Mouse (Mus musculus): ENCODE data around the gene Ubap1l. TPM values are rescaled to one million over a fixed set of nuclear protein-coding genes. Genes with fewer than 3 reads are reported as not detected.

Ubap1l gene
- polyA plus RNA-seq, 1 experiment from 2014 or later, result 0.37 TPM

DNA sequence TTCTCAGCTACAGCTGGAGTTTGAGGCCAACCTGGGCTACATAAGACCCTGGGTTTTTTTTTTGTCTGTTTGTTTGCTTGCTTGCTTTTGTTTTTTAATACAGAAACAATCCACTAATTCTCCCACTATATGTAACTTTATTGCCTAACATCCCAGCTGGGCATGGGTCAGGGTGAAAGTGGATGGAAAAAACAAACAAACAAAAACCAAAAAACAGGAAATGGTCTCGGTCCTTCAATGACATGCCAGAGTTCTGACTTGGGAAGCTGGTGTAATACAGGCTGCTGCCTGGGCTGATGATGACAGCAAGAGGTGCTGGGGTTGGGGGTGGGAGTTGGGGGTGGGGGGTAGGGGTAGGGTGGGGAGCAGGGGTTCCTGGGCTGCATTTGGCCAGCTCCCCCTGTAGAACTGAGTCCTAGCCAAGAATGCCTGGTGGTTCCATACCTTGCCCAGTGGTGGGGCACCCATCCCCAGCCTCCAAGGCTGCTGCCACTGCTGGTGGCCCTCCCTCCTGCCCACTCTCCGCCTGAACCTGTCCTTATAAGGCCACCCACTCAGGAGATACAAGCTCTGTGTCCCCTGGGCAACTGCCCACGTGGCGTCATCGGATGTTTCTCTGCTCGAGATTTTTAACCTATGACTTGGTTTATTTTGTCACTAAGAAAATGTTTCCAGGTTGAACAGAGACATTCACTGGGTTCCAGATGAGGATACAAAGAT lies 21.4 kb downstream of the Ubap1l start:
- Histone ChIP-seq H3K4me1 (ENCODE audit: control insufficient read depth, insufficient read depth, low read length) (no peaks in the 10 kb centered on the region), H3K4me3 (ENCODE audit: low read depth, low read length) (no peak overlapping the region), H3K4me2 (ENCODE audit: low read depth) (no peak overlapping the region), H3K27ac (ENCODE audit: low read depth, low read length) (no peak overlapping the region), H3K9me3 (ENCODE audit: control insufficient read depth, low read length) (no peaks in the 10 kb centered on the region), H3K27me3 (ENCODE audit: control insufficient read depth, insufficient read depth, low read length) (no peaks in the 10 kb centered on the region), H3K36me3 (ENCODE audit: control insufficient read depth, insufficient read depth, low read length) (no peaks in the 10 kb centered on the region), H3K9ac (ENCODE audit: low read length) (no peak overlapping the region)
- no peak for ATAC-seq (ENCODE audit: insufficient read depth, low FRiP score, low TSS enrichment)
- DNase-seq (ENCODE audit: low spot score), result no peak
- WGBS, result 86% methylated on average over 6 of the region's 6 CpGs

DNA sequence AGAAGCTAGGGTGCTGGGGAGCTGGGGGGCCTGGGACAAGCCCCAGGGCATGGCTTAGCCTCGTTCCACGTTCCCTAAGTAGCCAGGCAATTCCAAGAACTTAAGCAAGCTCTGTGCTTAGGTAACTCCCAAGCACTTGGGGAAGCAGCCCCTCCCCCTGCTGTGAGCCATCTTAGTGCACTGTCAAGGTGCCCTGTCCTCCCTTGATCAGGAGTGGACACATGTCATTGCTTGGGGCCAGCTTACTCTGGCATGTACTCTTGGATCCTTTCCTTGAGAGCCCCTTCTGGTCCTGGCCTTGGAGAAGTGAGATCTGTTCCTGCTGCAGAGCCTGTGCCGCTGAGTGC lies 21.9 kb downstream of the Ubap1l start:
- Histone ChIP-seq H3K27ac (ENCODE audit: low read depth, low read length) (no peak overlapping the region), H3K27me3 (ENCODE audit: control insufficient read depth, insufficient read depth, low read length) (no peaks in the 10 kb centered on the region), H3K4me1 (ENCODE audit: control insufficient read depth, insufficient read depth, low read length) (no peaks in the 10 kb centered on the region), H3K9ac (ENCODE audit: low read length) (no peak overlapping the region), H3K36me3 (ENCODE audit: control insufficient read depth, insufficient read depth, low read length) (no peaks in the 10 kb centered on the region), H3K4me3 (ENCODE audit: low read depth, low read length) (no peak overlapping the region), H3K4me2 (ENCODE audit: low read depth) (no peak overlapping the region), H3K9me3 (ENCODE audit: control insufficient read depth, low read length) (no peaks in the 10 kb centered on the region)
- 59% methylated on average over 3 of the region's 3 CpGs for WGBS
- DNase-seq (ENCODE audit: low spot score) (no peak), ATAC-seq (ENCODE audit: insufficient read depth, low FRiP score, low TSS enrichment) (no peak)

DNA sequence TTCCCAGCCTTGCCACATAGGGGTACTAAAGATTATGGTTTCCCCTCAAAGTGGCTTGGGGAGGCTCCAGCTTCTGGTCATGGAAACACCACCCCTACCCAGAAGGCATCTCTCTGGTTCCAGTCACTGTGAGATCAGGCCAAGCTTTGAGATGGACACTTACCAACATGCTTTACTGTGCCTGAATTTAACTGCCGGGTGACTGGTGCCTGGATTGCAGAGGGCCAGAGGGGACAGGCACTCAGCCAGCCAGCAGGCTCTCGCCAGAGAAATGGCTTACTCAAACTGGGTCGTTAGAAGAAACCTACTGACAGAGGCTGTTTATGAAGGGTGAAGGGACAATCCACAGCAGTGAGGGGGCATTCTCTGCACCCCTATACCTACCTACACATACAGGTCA lies 23.4 kb downstream of the Ubap1l start:
- no peak overlapping the region for H3K9ac ChIP-seq (ENCODE audit: low read length)
- no peaks in the 10 kb centered on the region for H3K9me3 ChIP-seq (ENCODE audit: control insufficient read depth, low read length)
- no peak overlapping the region for H3K4me3 ChIP-seq (ENCODE audit: low read depth, low read length)
- ATAC-seq (ENCODE audit: insufficient read depth, low FRiP score, low TSS enrichment), result no peak
- no peak for DNase-seq (ENCODE audit: low spot score)
- 55% methylated on average over 3 of the region's 3 CpGs for WGBS
- H3K4me1 ChIP-seq (ENCODE audit: control insufficient read depth, insufficient read depth, low read length), result no peaks in the 10 kb centered on the region
- no peak overlapping the region for H3K27ac ChIP-seq (ENCODE audit: low read depth, low read length)
- no peaks in the 10 kb centered on the region for H3K36me3 ChIP-seq (ENCODE audit: control insufficient read depth, insufficient read depth, low read length)
- no peak overlapping the region for H3K4me2 ChIP-seq (ENCODE audit: low read depth)
- no peaks in the 10 kb centered on the region for H3K27me3 ChIP-seq (ENCODE audit: control insufficient read depth, insufficient read depth, low read length)

DNA sequence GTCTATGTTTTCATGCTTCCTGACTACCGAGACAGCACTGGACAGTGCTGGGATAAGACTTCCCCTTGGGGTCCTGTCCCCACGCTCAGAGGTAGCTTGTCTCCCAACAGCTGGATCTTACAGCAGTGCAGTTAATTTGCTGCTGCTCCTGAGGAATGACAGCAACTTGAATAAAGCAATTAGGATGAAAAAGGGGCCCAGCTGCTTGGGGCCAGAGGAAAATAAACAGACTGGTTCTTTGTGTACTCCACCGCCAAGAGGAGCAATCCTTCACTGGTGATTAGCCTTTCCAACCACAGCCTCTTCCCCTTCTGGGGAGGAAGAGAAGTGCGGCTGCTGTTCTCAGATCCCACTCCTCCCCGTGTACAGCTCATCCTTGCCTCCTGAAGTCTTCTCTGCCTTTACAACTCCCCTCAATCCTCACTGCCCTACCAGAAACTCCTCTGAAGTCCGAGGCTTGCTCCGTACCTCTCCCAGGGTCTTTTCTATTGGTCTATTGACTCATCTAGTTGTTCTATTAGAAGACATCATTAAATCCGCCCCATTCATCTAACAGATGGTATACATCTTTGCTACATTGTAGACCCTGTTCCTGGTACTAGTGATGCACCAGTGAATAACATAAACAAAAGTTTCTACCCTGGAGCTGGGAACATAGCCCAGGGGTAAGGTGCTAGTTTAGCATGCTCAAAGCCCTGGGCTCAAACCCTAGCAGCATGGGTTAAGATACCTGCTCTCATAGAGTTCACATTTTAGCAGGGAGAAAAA lies 25.7 kb downstream of the Ubap1l start:
- ATAC-seq (ENCODE audit: insufficient read depth, low FRiP score, low TSS enrichment) (no peak), DNase-seq (ENCODE audit: low spot score) (peak; percentile 32)
- Histone ChIP-seq H3K4me2 (ENCODE audit: low read depth) (no peak overlapping the region), H3K9me3 (ENCODE audit: control insufficient read depth, low read length) (no peaks in the 10 kb centered on the region), H3K27me3 (ENCODE audit: control insufficient read depth, insufficient read depth, low read length) (peaks cover 17% of the 10 kb centered on the region), H3K36me3 (ENCODE audit: control insufficient read depth, insufficient read depth, low read length) (no peaks in the 10 kb centered on the region), H3K4me1 (ENCODE audit: control insufficient read depth, insufficient read depth, low read length) (0 out of 2 replicates have a peak, but pooled peaks cover 4% of the 10 kb centered on the region), H3K4me3 (ENCODE audit: low read depth, low read length) (no peak overlapping the region), H3K27ac (ENCODE audit: low read depth, low read length) (no peak overlapping the region), H3K9ac (ENCODE audit: low read length) (no peak overlapping the region)
- 17% methylated on average over 8 of the region's 8 CpGs for WGBS

DNA sequence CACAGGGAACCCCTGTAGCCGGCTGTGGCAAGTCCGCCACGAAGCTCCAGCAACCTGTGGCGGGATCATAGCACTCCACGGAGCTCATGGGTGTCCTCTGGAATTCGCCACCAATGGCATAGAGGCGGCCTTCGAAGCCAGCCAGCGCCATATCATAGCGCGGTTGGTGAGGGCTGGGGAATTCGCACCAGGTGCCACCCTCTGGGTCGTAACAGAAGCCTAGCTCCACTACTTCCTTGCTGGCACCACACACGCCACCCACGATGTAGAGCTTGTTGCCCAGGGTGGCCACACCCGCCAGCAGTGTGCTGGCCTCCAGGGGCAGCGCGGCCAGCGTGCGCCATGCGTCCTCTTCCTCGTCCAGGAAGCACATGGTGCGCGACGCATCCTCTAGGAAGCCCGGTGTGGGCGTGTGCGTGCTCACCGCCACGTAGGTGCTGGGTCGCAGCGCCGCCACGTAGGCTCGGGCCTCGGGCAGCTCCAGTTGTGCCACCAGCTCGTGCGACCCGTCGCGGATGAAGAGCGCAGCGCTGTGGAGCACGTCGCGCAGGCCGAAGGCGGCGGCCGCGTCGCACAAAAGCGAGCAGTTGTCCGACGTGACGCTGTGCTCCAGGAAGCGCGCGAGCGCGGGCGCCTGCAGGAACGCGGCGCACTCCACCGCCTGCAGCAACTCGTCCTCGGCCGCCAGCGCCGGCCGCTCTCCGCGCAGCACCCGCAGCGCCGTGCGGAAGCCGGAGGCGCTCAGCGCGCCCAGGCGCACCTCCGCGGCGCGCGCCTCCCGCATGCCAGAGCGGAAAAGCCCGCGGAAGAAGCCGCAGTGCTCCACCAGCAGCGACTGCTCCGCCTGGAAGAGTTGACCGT lies 30.1 kb downstream of the Ubap1l start:
- H3K9ac ChIP-seq (ENCODE audit: low read length), result peak overlapping the region; percentile 22
- H3K36me3 ChIP-seq (ENCODE audit: control insufficient read depth, insufficient read depth, low read length), result no peaks in the 10 kb centered on the region
- WGBS, result 16% methylated on average over 88 of the region's 96 CpGs
- peak overlapping the region; percentile 46 for H3K4me2 ChIP-seq (ENCODE audit: low read depth)
- H3K27ac ChIP-seq (ENCODE audit: low read depth, low read length), result no peak overlapping the region
- H3K9me3 ChIP-seq (ENCODE audit: control insufficient read depth, low read length), result no peaks in the 10 kb centered on the region
- H3K4me1 ChIP-seq (ENCODE audit: control insufficient read depth, insufficient read depth, low read length), result 0 out of 2 replicates have a peak, but pooled peaks cover 4% of the 10 kb centered on the region
- DNase-seq (ENCODE audit: low spot score) (peak; percentile 46), ATAC-seq (ENCODE audit: insufficient read depth, low FRiP score, low TSS enrichment) (no peak)
- H3K4me3 ChIP-seq (ENCODE audit: low read depth, low read length), result peak overlapping the region; percentile 34
- peaks cover 29% of the 10 kb centered on the region for H3K27me3 ChIP-seq (ENCODE audit: control insufficient read depth, insufficient read depth, low read length)

DNA sequence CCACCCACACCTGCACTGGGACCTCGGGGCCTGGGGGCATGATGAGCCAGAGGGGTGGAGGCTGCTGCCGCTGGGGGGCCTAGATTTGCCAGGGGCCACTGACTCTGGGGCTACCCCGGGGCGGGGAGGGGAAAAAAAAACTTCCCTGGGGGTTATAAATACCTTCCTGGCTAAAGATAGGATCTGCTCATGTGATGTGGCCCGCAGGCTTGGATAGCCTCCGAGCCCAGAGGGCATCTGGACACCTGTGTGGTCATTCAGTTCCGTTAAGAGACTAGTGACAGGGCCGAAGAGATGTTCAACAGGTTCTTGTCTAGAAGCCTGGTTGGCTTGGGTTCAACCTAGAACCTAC lies 30.7 kb downstream of the Ubap1l start, which contains the start of gene Kbtbd13:
TSS of gene Kbtbd13 (minus strand) at position 40 of the 352 bp plus-strand sequence.
- H3K27me3 ChIP-seq (ENCODE audit: control insufficient read depth, insufficient read depth, low read length), result peaks cover 29% of the 10 kb centered on the region
- H3K4me1 ChIP-seq (ENCODE audit: control insufficient read depth, insufficient read depth, low read length), result 0 out of 2 replicates have a peak, but pooled peaks cover 4% of the 10 kb centered on the region
- no peaks in the 10 kb centered on the region for H3K36me3 ChIP-seq (ENCODE audit: control insufficient read depth, insufficient read depth, low read length)
- no peak for ATAC-seq (ENCODE audit: insufficient read depth, low FRiP score, low TSS enrichment)
- DNase-seq (ENCODE audit: low spot score), result no peak
- WGBS, result 38% methylated on average over 8 of the region's 8 CpGs
- H3K4me3 ChIP-seq (ENCODE audit: low read depth, low read length), result peak within 1 kb of the TSS; percentile 34
- peak within 1 kb of the TSS; percentile 22 for H3K9ac ChIP-seq (ENCODE audit: low read length)
- H3K27ac ChIP-seq (ENCODE audit: low read depth, low read length), result no peak within 1 kb of the TSS
- peak within 1 kb of the TSS; percentile 46 for H3K4me2 ChIP-seq (ENCODE audit: low read depth)
- no peaks in the 10 kb centered on the region for H3K9me3 ChIP-seq (ENCODE audit: control insufficient read depth, low read length)

DNA sequence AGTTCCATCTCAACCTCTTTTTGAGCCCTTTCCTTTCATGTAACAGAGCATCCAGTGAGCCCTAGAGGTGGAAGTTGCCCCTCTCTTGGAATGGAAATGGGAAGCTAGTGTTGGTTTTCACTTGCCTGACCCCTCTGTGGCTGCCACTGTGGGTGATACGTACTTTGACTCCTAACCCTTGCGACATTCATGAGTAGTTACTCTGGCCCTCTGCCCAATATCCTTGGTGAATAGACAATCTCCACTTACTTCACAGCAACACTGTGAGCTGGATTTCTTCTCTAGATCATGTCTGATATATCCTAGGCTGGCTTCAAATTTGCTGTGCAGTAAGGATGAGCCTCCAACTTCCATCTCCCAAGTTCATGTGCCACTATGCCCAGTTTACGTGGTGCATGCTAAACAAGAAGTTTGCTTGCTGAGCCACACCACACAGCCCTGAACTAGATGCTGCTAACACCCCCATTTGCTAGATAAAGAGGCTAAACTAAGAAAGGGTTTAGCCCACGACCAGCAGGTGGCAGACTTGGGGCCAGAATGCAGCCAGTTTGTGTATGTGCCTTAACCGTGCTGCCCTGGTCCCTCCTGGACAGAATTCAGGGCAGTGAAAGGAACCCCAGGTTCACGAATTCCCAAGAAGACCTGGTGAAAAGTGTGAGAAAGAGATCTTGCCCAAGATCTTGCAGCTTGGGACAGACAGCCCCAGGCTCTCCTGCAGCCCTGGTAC lies 32.0 kb downstream of the Ubap1l start:
- ATAC-seq (ENCODE audit: insufficient read depth, low FRiP score, low TSS enrichment), result no peak
- Histone ChIP-seq H3K9me3 (ENCODE audit: control insufficient read depth, low read length) (no peaks in the 10 kb centered on the region), H3K27ac (ENCODE audit: low read depth, low read length) (no peak overlapping the region), H3K36me3 (ENCODE audit: control insufficient read depth, insufficient read depth, low read length) (no peaks in the 10 kb centered on the region), H3K27me3 (ENCODE audit: control insufficient read depth, insufficient read depth, low read length) (peaks cover 29% of the 10 kb centered on the region), H3K4me2 (ENCODE audit: low read depth) (no peak overlapping the region), H3K4me3 (ENCODE audit: low read depth, low read length) (no peak overlapping the region), H3K4me1 (ENCODE audit: control insufficient read depth, insufficient read depth, low read length) (0 out of 2 replicates have a peak, but pooled peaks cover 4% of the 10 kb centered on the region), H3K9ac (ENCODE audit: low read length) (no peak overlapping the region)
- DNase-seq (ENCODE audit: low spot score), result peak; percentile 73
- 32% methylated on average over 6 of the region's 6 CpGs for WGBS

DNA sequence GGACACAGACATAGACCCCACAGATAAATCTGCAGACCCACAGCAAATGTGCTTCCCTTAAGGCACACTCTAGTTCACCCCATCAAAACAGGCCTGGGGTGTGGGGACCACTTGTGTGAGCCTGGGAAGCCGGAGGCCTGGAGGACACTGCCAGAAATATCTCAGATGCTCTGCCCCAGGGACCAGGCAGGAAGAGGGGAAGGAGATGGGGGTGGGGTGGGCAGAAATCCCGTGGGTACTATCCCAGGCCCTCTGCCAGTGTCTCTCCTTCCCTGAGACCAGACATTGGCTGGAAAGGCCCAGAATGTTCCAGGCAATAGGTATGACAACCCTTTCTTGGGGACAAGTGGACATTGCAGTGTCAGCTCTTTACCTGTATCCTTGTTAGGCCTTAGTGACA lies 32.8 kb downstream of the Ubap1l start:
- Histone ChIP-seq H3K27me3 (ENCODE audit: control insufficient read depth, insufficient read depth, low read length) (peaks cover 29% of the 10 kb centered on the region), H3K4me2 (ENCODE audit: low read depth) (no peak overlapping the region)

More for the DNA sequence above, 32.8 kb downstream of the Ubap1l start:
- 58% methylated on average over 2 of the region's 2 CpGs for WGBS
- DNase-seq (ENCODE audit: low spot score), result no peak
- Histone ChIP-seq H3K36me3 (ENCODE audit: control insufficient read depth, insufficient read depth, low read length) (no peaks in the 10 kb centered on the region), H3K9me3 (ENCODE audit: control insufficient read depth, low read length) (no peaks in the 10 kb centered on the region), H3K9ac (ENCODE audit: low read length) (no peak overlapping the region), H3K4me1 (ENCODE audit: control insufficient read depth, insufficient read depth, low read length) (peaks cover 4% of the 10 kb centered on the region; the same call in 1 of the 2 replicates), H3K4me3 (ENCODE audit: low read depth, low read length) (no peak overlapping the region), H3K27ac (ENCODE audit: low read depth, low read length) (no peak overlapping the region)
- no peak for ATAC-seq (ENCODE audit: insufficient read depth, low FRiP score, low TSS enrichment)
